Mouse (Mus musculus): ENCODE results near the gene Sv2a. TPM values are rescaled to one million over a fixed set of nuclear protein-coding genes. Genes with fewer than 3 reads are reported as not detected.
"Not testable (repeated sequence)": the region's sequence is repeated elsewhere in the genome, so short reads cannot be mapped to it uniquely, and the experiment has no call there.

Sv2a gene
- polyA plus RNA-seq, 1 experiment from 2014 or later, result 2.2 TPM

DNA sequence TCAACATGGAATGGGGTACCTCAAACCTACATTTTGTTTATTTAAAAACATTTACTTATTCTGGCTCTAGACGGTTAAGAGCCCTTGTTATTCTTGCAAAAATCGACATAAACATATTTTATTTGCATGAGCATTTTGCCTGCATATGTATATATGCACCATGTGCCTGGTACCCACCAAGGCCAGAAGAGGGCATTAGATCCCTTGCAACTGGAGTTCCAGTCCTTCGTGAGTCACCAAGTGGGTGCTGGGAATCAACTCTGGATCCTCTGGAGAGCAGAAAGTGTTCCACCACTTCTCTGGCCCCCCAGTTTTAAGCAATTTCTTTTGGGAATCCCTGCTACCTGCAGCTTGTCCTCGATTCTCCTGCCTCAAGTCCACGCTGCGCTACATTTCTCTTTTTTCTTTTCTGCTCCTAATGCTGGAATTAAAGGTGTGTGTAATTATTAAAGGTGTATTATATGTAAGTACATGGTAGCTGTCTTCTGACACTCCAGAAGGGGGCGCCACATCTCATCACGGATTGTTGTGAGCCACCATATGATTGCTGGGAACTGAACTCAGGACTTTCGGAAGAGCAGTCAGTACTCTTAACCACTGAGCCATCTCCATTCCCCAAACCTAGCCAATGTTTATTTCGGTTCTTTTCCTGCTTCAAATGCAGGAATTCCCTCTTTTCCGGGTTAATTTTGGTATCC is 14.8 kb downstream of the Sv2a start:
- TF ChIP-seq EP300 (IDR thresholded peaks at IDR 0.05) (no peak), CTCF (IDR thresholded peaks at IDR 0.05) (peak; percentile 14; the same call in 1 of the 2 replicates)
- no peak overlapping the region for H3K9ac ChIP-seq (replicated peaks; ENCODE audit: low read depth)
- no peak for DNase-seq (ENCODE audit: low spot score)
- H3K9me3 ChIP-seq (ENCODE audit: low read length), result no peaks in the 10 kb centered on the region
- peaks cover 12% of the 10 kb centered on the region; the same call in 1 of the 2 replicates for H3K4me1 ChIP-seq (ENCODE audit: insufficient read depth, low read depth, low read length)
- H3K4me2 ChIP-seq (replicated peaks; ENCODE audit: low read depth, low read length), result no peak overlapping the region
- no peaks in the 10 kb centered on the region for H3K27me3 ChIP-seq (replicated peaks; ENCODE audit: insufficient read depth, low read length)
- H3K4me3 ChIP-seq (ENCODE audit: low read depth, low read length), result no peak overlapping the region
- no peaks in the 10 kb centered on the region for H3K36me3 ChIP-seq (ENCODE audit: insufficient read depth, low read length)
- no peak overlapping the region for H3K27ac ChIP-seq (ENCODE audit: low read length)
- ATAC-seq, result no peak
- WGBS, result 92% methylated on average over 11 of the region's 11 CpGs

DNA sequence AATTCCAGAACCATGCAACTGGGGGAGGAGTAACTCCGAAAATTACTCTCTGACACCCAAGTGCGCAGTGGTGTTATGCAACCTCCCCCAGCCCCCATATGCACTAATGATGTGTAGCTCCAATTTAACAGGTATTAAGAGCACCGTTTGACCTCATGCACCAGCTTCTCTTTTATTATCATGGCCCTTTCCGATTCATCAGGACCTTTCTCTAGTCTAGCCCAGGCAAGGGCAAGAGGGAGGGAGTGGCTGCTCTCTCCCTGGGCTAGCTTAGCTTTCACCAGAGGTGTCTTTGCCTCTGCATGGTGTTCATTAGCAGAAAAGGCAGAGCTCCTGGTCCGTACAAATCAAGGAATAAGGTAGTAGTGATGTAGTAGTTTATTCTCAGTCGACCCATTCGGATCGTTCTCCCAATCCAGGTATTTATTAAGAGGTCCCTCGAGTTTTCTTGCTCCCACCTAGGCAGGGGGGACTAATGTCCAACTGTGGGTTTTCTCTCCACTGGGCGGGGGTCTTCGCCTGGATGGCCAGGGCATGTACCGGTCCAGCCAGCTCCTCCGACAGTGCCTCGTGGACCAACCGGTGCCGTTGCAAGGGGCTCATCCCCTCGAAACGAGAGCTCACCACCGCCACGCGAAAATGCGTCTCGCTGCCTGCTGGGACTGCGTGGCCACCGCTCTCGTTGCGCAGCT is 15.6 kb downstream of the Sv2a start:
- peaks cover 12% of the 10 kb centered on the region; the same call in 1 of the 2 replicates for H3K4me1 ChIP-seq (ENCODE audit: insufficient read depth, low read depth, low read length)
- no peak for TF ChIP-seq EP300 (IDR thresholded peaks at IDR 0.05)
- TF ChIP-seq CTCF (IDR thresholded peaks at IDR 0.05), result no peak
- no peak overlapping the region for H3K27ac ChIP-seq (ENCODE audit: low read length)
- ATAC-seq (no peak), DNase-seq (ENCODE audit: low spot score) (no peak)
- 19% methylated on average over 27 of the region's 27 CpGs for WGBS
- H3K27me3 ChIP-seq (replicated peaks; ENCODE audit: insufficient read depth, low read length), result no peaks in the 10 kb centered on the region
- peak overlapping the region; percentile 56 for H3K4me3 ChIP-seq (ENCODE audit: low read depth, low read length)
- H3K36me3 ChIP-seq (ENCODE audit: insufficient read depth, low read length), result no peaks in the 10 kb centered on the region
- H3K9me3 ChIP-seq (ENCODE audit: low read length), result no peaks in the 10 kb centered on the region
- peak overlapping the region; percentile 95 for H3K4me2 ChIP-seq (replicated peaks; ENCODE audit: low read depth, low read length)
- H3K9ac ChIP-seq (replicated peaks; ENCODE audit: low read depth), result peak overlapping the region; percentile 67; the same call in 1 of the 2 replicates

DNA sequence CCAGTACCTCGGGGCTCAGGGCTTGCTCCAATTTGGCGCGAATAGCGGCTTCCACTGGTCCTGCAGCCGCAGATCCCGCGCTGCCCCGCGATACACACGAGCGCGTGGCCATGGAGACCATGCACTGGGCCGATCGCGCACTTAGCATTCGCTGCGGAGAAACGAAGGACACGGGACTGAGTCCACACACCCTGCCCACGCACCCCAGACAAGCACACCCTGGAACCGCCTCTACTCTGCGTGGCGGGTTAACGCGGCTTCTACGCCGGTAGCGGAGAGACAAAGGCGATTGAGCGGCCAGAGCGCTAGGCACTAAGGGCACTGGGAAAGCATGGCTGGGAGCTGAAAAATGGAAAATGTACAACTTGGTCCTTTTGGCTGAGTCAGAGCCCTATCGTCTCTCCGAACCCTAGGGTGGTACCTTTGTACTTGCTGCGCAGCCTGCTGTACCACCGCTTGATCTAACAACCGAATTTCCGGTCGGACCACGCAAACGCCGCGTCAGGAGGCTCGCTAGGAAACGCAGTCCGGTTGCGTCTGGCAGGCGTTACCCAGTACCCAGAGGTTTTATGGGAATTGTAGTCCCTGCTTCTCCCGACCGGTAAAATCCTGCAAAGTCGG is 16.3 kb downstream of the Sv2a start:
- Histone ChIP-seq H3K4me3 (ENCODE audit: low read depth, low read length) (peak overlapping the region; percentile 56), H3K27ac (ENCODE audit: low read length) (peak overlapping the region; percentile 88), H3K27me3 (replicated peaks; ENCODE audit: insufficient read depth, low read length) (no peaks in the 10 kb centered on the region), H3K4me1 (ENCODE audit: insufficient read depth, low read depth, low read length) (peaks cover 12% of the 10 kb centered on the region; the same call in 1 of the 2 replicates), H3K36me3 (ENCODE audit: insufficient read depth, low read length) (no peaks in the 10 kb centered on the region), H3K9ac (replicated peaks; ENCODE audit: low read depth) (peak overlapping the region; percentile 67), H3K4me2 (replicated peaks; ENCODE audit: low read depth, low read length) (peak overlapping the region; percentile 95), H3K9me3 (ENCODE audit: low read length) (no peaks in the 10 kb centered on the region)
- TF ChIP-seq EP300 (IDR thresholded peaks at IDR 0.05) (no peak), CTCF (IDR thresholded peaks at IDR 0.05) (peak; percentile 51)
- DNase-seq (ENCODE audit: low spot score), result peak; percentile 96
- WGBS, result under 1% methylated on average over 50 of the region's 50 CpGs
- peak; percentile 94 for ATAC-seq

DNA sequence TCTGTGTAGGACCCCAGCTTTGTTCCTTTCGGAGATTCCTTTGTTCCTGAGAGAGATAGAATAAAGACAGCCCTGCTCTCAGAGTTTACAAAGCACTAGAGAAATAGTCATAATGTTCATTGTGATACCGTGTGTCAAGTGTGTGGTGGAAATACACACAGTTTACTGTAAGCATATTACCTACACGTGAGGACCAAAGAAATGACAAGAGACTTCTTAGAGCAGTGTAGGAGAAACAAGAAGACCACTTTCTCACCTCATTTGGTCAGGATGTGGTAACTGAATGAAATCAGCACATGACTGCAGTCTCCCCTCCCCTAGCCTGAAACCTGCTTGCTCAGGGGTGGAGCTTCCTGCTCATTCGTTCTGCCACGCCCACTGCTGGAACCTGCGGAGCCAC is 17.2 kb downstream of the Sv2a start:
- ATAC-seq, result peak; percentile 16; the same call in 1 of the 2 replicates
- peak overlapping the region; percentile 56 for H3K4me3 ChIP-seq (ENCODE audit: low read depth, low read length)
- H3K4me1 ChIP-seq (ENCODE audit: insufficient read depth, low read depth, low read length), result peaks cover 12% of the 10 kb centered on the region; the same call in 1 of the 2 replicates
- H3K27me3 ChIP-seq (replicated peaks; ENCODE audit: insufficient read depth, low read length), result no peaks in the 10 kb centered on the region
- H3K9me3 ChIP-seq (ENCODE audit: low read length), result no peaks in the 10 kb centered on the region
- H3K9ac ChIP-seq (replicated peaks; ENCODE audit: low read depth), result no peak overlapping the region
- DNase-seq (ENCODE audit: low spot score), result peak; percentile 47
- 3% methylated on average over 6 of the region's 6 CpGs for WGBS
- H3K27ac ChIP-seq (ENCODE audit: low read length), result no peak overlapping the region
- no peaks in the 10 kb centered on the region for H3K36me3 ChIP-seq (ENCODE audit: insufficient read depth, low read length)
- TF ChIP-seq CTCF (IDR thresholded peaks at IDR 0.05), result no peak
- TF ChIP-seq EP300 (IDR thresholded peaks at IDR 0.05), result no peak
- peak overlapping the region; percentile 95 for H3K4me2 ChIP-seq (replicated peaks; ENCODE audit: low read depth, low read length)

DNA sequence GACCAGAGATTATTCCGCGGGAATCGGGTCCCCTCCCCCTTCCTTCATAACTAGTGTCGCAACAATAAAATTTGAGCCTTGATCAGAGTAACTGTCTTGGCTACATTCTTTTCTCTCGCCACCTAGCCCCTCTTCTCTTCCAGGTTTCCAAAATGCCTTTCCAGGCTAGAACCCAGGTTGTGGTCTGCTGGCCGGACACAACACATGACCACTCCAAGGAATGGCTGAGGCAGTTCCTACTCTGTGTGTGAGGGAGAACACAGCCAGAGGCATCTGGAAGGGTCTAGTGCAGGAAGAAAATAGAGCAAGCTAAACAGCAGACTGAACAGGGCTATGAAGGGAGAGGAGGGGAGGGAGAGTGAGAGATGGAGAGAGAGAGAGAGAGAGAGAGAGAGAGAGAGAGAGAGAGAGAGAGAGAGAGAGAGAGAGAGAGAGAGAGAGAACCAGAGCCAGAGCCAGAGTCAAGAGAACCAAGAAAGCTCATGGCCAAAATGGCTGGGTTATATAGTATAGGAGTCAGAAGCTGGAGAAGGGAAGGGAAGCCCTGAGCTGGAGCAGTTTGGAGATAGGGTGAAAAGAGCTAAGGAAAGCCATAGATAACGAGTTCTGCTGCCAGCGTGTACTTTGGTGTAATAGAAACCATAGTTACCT is 17.8 kb downstream of the Sv2a start:
- H3K4me1 ChIP-seq (ENCODE audit: insufficient read depth, low read depth, low read length), result peaks cover 12% of the 10 kb centered on the region; the same call in 1 of the 2 replicates
- not testable (repeated sequence) for H3K4me2 ChIP-seq (replicated peaks; ENCODE audit: low read depth, low read length); DNase-seq (ENCODE audit: low spot score); H3K9ac ChIP-seq (replicated peaks; ENCODE audit: low read depth); H3K4me3 ChIP-seq (ENCODE audit: low read depth, low read length); ATAC-seq; H3K36me3 ChIP-seq (ENCODE audit: insufficient read depth, low read length); H3K27me3 ChIP-seq (replicated peaks; ENCODE audit: insufficient read depth, low read length); H3K27ac ChIP-seq (ENCODE audit: low read length); H3K9me3 ChIP-seq (ENCODE audit: low read length)
- WGBS, result 25% methylated on average over 7 of the region's 8 CpGs

DNA sequence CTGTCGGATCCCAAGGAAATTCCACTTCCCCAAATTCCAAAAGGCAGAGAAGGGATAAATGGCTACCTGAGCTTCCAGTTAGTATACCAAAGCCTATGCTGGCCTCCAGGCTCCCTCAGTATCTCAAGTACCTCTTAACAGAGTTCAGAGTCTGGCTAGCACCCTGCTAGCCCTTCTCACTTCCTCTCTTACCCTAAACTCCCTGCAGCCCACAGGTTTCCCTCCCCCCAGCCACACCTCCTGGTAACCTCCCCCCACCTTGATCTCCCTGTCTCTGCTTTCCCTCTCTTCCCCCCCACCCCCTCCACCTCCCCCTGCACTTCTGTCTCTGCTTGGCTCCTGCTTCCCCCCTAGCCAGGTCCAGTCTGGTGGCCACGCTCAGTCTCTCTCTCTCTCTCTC is 18.8 kb downstream of the Sv2a start:
- no peak for TF ChIP-seq CTCF (IDR thresholded peaks at IDR 0.05)
- no peak for TF ChIP-seq EP300 (IDR thresholded peaks at IDR 0.05)
- no peaks in the 10 kb centered on the region for H3K9me3 ChIP-seq (ENCODE audit: low read length)
- H3K27ac ChIP-seq (ENCODE audit: low read length), result no peak overlapping the region
- H3K4me2 ChIP-seq (replicated peaks; ENCODE audit: low read depth, low read length), result no peak overlapping the region
- H3K9ac ChIP-seq (replicated peaks; ENCODE audit: low read depth), result no peak overlapping the region
- H3K4me3 ChIP-seq (ENCODE audit: low read depth, low read length), result no peak overlapping the region
- WGBS, result 37% methylated on average over 2 of the region's 2 CpGs
- H3K36me3 ChIP-seq (ENCODE audit: insufficient read depth, low read length), result no peaks in the 10 kb centered on the region
- H3K4me1 ChIP-seq (ENCODE audit: insufficient read depth, low read depth, low read length), result peaks cover 12% of the 10 kb centered on the region; the same call in 1 of the 2 replicates
- ATAC-seq (no peak), DNase-seq (ENCODE audit: low spot score) (no peak)
- no peaks in the 10 kb centered on the region for H3K27me3 ChIP-seq (replicated peaks; ENCODE audit: insufficient read depth, low read length)
